Mouse (Mus musculus): ENCODE results near the gene Vmn1r1.

DNA sequence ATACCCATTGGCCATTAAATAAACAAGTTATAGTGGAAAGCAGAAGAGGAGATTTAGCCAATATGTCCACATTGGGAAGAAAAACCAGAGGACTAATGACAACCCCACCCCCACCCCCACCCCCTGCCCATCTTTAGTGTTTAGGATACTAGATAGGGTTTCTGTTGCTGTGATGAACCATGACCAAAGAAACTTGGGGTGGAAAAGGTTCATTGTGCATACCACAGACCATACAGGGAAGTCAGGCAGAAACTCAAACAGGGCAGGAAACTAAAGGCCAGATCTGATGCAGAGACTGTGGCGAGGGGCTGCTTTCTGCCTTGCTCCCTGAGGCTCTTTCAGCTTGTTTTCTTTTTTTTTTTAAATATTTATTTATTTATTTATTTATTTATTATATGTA, 28.3 kb upstream of the Vmn1r1 start:
- no peak for TF ChIP-seq CTCF (IDR thresholded peaks at IDR 0.05; ENCODE audit: low read depth, low read length)
- no peak for TF ChIP-seq POLR2AphosphoS5 (IDR thresholded peaks at IDR 0.05; ENCODE audit: insufficient replicate concordance, low read depth, low read length)
